Mouse (Mus musculus) liver, adult 2 months (tissue): ENCODE results near the gene Alkbh1. TPM values are rescaled to one million over a fixed set of nuclear protein-coding genes. Genes with fewer than 3 reads are reported as not detected.
A peak's percentile ranks its signal among the peaks of the same experiment; 100 is the strongest.

ENCODE experiments used
- DNase-seq: peaks from one replicate; pipeline ENCODE4 v3.0.0-alpha.2; 2011; ENCODE audit warnings: low read depth, low spot score; ENCODE audit errors: extremely low read depth
- H3K27ac ChIP-seq: fragments of 200-500 bp; replicated peaks from 2 replicates; pipeline ENCODE4 v1.5.1; 2012; ENCODE audit warnings: low read depth, mild to moderate bottlenecking, control low read depth, inconsistent platforms, low read length; ENCODE audit not compliant: insufficient read depth
- H3K27me3 ChIP-seq: fragments of 200-500 bp; 2 replicates; pipeline ENCODE4 v1.6.1; 2012; ENCODE audit warnings: mild to moderate bottlenecking, moderate library complexity, low read length, inconsistent platforms; ENCODE audit not compliant: control insufficient read depth, insufficient read depth
- H3K36me3 ChIP-seq: fragments of 200-500 bp; 2 replicates; pipeline ENCODE4 v1.6.1; 2012; ENCODE audit warnings: low read length, inconsistent platforms; ENCODE audit not compliant: control insufficient read depth, insufficient read depth
- H3K4me1 ChIP-seq: fragments of 200-500 bp; 2 replicates; pipeline ENCODE4 v1.6.1; 2011; ENCODE audit warnings: low read length; ENCODE audit not compliant: control insufficient read depth, insufficient read depth
- H3K4me3 ChIP-seq: fragments of 200-500 bp; 2 replicates; pipeline ENCODE4 v1.5.1; 2011; ENCODE audit warnings: low read depth, mild to moderate bottlenecking, control low read depth, low read length, moderate library complexity; ENCODE audit not compliant: insufficient read depth
- H3K79me2 ChIP-seq: fragments of 200-500 bp; 2 replicates; pipeline ENCODE4 v1.6.1; 2012; ENCODE audit warnings: inconsistent platforms, mild to moderate bottlenecking, low read length, moderate library complexity; ENCODE audit not compliant: control insufficient read depth, insufficient read depth
- H3K9ac ChIP-seq: fragments of 200-500 bp; 2 replicates; pipeline ENCODE4 v1.6.1; 2012; ENCODE audit warnings: low read depth, mild to moderate bottlenecking, control low read depth, inconsistent platforms, low read length
- CTCF ChIP-seq: fragments of 200-500 bp; IDR thresholded peaks from 2 replicates; pipeline ENCODE4 v1.5.1; 2011; ENCODE audit warnings: low read depth, low read length, control low read depth
- POLR2A ChIP-seq: fragments of 200-500 bp; IDR thresholded peaks from 2 replicates; pipeline ENCODE4 v1.6.1; 2011; ENCODE audit warnings: low read length, control low read depth; ENCODE audit not compliant: insufficient read depth; ENCODE audit errors: extremely low read depth
- WGBS: fragments of 180-500 bp; shearing (Covaris S2); methylation state at CpG from one replicate; pipeline ENCODE4 v1.1.7; 2018; 5-methylcytosine and 5-hydroxymethylcytosine counted together
- polyA plus RNA-seq: library from polyadenylated mRNA; depleted of rRNA; stranded (reverse); fragments of >200 nt; gene quantifications from 2 replicates; pipeline ENCODE4 v1.2.3, GENCODE M21; 2012
- total RNA-seq: library from RNA; depleted of rRNA; stranded (reverse); fragments of >200 nt; gene quantifications from 2 replicates; pipeline ENCODE4 v1.2.3, GENCODE M21; 2014

Gene Alkbh1
- total and polyA plus RNA-seq, 2 experiments: 8.4 to 11.1 TPM

DNA sequence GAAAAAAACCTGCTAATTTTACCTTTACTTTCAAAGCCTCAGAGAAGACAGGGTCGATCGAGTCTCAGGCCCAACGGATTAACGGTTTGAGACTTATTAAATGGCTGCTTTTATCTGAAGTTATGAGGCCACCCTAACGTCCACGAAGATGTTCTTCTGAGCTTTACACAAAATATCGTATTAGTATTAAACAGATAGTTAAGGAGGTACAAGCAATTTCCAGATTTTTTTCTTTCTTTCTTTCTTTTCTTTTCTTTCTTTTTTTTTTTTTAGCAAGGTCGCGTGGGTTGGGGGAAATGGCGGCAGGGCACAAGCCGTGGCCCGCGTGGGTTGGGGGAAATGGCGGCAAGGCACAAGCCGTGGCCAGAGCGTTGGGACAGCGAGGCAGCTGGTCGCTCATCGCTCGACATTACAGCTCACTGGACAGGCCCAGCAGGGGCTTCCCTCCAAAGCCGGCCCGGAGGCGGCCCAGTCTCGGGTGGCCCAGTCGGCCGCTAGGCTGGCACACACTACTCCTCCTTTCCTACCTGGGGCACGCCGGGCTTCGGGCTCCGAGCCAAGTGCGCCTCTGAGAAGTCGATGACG is 610 bp downstream of the Alkbh1 start:
- Histone ChIP-seq H3K36me3 (peaks cover 26% of the 10 kb centered on the region), H3K9ac (peak overlapping the region; percentile 91), H3K4me3 (peak overlapping the region; percentile 97), H3K27ac (peak overlapping the region; percentile 80), H3K79me2 (peaks cover 4% of the 10 kb centered on the region; the same call in 1 of the 2 replicates), H3K4me1 (peaks cover 10% of the 10 kb centered on the region), H3K27me3 (no peaks in the 10 kb centered on the region)
- WGBS: under 1% methylated on average over 33 of the region's 33 CpGs
- DNase-seq: peak; percentile 18
- TF ChIP-seq POLR2A (no peak), CTCF (no peak)

DNA sequence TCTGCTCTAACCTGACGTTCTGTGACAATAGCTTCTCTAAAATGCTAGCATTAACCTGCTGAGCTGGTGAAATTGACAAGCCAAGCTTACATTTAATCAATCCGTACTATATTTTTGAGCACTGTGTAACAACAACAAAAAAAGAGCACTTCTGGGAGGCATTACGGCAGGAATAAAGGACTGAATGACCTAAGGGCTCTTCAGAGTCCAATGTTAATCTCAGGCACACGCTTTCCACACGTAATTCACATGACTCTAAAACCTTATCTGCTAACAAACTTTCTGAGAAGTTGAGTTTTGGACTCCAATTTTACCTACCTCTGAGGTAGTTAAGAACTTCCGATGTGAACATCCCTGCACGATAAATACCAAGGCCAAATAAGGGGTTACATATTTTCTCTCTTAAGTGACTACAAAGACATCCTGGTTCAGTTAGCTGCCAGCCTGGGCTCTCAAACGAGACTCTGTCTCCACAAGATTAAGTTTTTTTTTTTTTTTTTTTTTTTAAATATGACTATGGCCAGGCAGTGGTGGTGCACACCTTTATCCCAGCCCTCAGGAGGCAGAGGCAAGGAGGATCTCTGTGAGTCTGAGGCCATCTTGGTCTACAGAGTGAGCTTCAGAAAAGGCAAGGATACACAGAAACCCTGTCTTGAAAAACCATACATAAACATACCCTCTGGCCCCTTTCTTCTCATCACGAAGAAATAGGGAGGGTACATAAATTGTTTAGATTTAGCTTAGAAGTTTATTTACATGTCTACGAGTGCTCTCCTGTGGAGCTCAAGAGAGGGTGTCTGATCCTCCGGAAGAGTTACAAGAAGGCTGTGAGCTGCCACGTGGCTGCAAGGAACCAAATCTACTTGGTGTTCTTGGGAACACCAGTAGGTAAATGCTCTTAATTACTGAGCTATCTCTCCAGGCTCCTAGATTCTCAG is 1.4 kb downstream of the Alkbh1 start:
- peaks cover 32% of the 10 kb centered on the region for H3K36me3 ChIP-seq
- H3K4me3 ChIP-seq: peak overlapping the region; percentile 97
- TF ChIP-seq CTCF (no peak), POLR2A (no peak)
- peaks cover 10% of the 10 kb centered on the region for H3K4me1 ChIP-seq
- H3K27me3 ChIP-seq: no peaks in the 10 kb centered on the region
- peak overlapping the region; percentile 59; the same call in 1 of the 2 replicates for H3K9ac ChIP-seq
- H3K27ac ChIP-seq: no peak overlapping the region
- peak; percentile 60 for DNase-seq
- H3K79me2 ChIP-seq: peaks cover 4% of the 10 kb centered on the region; the same call in 1 of the 2 replicates
- 6% methylated on average over 12 of the region's 12 CpGs for WGBS

DNA sequence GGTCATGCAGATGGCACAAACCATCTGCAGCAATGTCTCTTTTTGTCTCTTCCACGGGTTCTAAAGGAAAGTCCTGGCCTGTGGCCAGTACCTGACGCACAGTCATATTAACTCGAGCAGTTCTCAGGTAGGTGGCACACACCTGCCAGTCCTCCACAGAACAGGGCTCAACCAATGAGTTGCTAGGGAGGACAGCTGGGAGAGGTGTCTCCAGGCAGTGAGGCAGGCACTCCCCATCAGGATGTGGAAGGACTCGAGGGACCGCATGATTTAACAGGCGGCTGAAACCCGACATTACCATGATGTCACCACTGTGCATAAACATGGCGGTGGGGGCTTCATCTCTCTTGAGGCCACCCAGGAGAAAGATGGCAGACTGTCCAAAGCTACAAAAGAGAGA is 14.9 kb downstream of the Alkbh1 start:
- DNase-seq: no peak
- TF ChIP-seq CTCF: no peak
- no peak overlapping the region for H3K4me3 ChIP-seq
- H3K4me1 ChIP-seq: no peaks in the 10 kb centered on the region
- H3K79me2 ChIP-seq: no peaks in the 10 kb centered on the region
- H3K36me3 ChIP-seq: peaks cover 81% of the 10 kb centered on the region
- 86% methylated on average over 8 of the region's 8 CpGs for WGBS
- H3K9ac ChIP-seq: no peak overlapping the region
- no peak overlapping the region for H3K27ac ChIP-seq
- no peaks in the 10 kb centered on the region for H3K27me3 ChIP-seq

DNA sequence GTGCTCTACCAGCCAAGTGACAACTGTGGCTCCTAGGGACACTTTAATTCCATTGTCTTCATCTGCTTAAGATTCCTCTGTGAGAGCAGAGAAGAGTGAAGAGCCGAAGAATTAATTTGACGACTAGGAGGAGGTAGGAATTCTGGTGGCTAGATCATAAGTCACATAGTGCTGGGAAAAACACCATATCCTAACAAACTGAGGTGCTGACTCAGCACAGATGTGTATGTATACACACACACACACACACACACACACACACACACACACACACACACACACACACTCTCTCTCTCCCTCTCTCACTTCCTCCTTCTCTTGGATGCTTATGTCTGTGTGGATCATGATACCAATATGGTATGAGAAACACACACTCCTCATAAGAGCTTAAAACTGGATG is 15.5 kb downstream of the Alkbh1 start:
- H3K36me3 ChIP-seq: peaks cover 80% of the 10 kb centered on the region
- H3K27ac ChIP-seq: no peak overlapping the region
- WGBS: 91% methylated on average over 2 of the region's 2 CpGs
- no peak for DNase-seq
- no peaks in the 10 kb centered on the region for H3K4me1 ChIP-seq
- no peak for TF ChIP-seq POLR2A
- TF ChIP-seq CTCF: no peak
- no peak overlapping the region for H3K9ac ChIP-seq
- H3K79me2 ChIP-seq: no peaks in the 10 kb centered on the region
- H3K27me3 ChIP-seq: no peaks in the 10 kb centered on the region
- no peak overlapping the region for H3K4me3 ChIP-seq

DNA sequence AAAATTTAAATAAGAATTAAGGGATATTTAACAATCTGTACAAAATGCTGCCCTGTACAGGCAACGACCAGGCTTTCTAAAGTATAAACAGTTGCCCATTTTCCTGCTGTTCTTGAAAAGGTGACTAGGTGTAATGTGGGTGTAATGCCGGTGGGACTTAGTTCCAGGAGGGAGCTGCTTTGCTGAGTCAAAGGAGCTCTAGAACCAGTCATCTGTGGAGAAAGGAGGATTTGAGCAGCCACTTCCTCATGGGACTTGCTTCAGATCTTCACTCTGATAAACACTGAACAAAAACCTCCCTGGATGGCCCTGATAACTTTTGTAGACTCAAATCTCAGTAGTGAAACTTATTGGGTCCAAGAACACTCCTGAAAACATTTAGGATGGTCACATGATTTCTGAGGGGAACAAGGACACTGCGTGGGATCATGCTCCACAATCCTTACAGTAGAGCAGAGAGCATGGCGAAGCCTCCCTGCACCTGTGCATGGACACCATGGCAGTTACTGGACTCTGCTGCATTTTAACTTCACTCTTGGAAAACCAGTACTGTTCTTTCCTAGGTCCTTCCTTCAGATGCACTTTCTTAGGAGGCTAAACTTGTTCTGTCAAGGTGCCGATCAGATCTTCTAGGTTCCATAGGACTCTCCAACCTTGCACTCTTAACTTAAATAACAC is 17.3 kb downstream of the Alkbh1 start:
- Histone ChIP-seq H3K36me3 (peaks cover 64% of the 10 kb centered on the region), H3K4me3 (no peak overlapping the region), H3K27ac (no peak overlapping the region), H3K27me3 (no peaks in the 10 kb centered on the region), H3K4me1 (no peaks in the 10 kb centered on the region), H3K79me2 (no peaks in the 10 kb centered on the region), H3K9ac (no peak overlapping the region)
- no peak for DNase-seq
- TF ChIP-seq CTCF (no peak), POLR2A (no peak)
- WGBS: 95% methylated on average over 5 of the region's 5 CpGs
